Mouse (Mus musculus): ENCODE measurements around the gene Sys1.

The Sys1 gene

DNA sequence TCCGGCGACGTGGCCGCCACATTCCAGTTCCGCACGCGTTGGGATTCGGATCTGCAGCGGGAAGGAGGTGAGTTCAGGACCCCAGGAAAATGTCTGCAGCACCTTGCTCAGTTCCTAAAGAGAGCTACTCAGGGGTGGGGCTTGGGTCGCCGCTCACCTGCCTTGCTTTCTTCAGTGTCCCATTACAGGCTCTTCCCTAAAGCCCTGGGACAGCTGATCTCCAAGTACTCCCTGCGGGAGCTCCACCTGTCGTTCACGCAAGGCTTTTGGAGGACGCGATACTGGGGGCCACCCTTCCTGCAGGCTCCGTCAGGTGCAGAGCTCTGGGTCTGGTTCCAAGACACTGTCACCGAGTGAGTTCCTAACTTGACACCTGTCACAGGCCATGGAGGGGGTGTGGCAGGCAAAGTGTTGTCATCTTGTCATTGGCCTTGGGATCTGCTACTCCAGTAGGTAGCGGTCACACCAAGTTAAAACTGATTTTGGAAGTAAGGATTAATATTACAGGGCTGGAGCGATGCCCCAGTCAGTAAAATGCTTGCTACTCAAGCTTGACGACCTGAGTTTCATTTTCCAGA, 41.0 kb downstream of the Sys1 start:
- DNase-seq (ENCODE audit: low read depth, low spot score): peak; percentile 24

DNA sequence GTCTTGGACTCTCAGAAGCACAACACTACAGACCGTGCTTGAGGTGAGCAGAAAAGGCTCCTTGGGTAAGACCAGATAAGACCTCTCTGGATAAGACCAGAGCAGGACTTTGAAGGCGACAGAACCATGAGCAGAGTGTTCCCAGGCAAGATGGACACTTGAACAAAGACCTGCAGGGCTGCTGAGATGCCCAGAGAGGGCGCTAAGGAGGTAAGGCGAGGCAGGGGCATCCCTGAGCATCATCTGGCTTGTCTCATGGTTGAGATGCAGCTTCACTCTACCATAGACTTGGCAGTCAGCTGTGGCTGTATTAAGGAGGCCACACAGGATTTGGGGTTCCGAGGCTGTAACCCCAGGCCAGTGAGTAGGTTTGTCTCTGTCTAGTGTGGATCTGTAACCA, 42.6 kb downstream of the Sys1 start:
- DNase-seq (ENCODE audit: low read depth, low spot score): no peak

- no peak for DNase-seq (ENCODE audit: low read depth, low spot score)
These were observed 43.7 kb downstream of the Sys1 start for GRCm38 (mm10) chr2:164500511-164500910.

- peak; percentile 35 for DNase-seq (ENCODE audit: low read depth, low spot score)
These were observed 48.2 kb downstream of the Sys1 start for GRCm38 (mm10) chr2:164504919-164505318.

DNA sequence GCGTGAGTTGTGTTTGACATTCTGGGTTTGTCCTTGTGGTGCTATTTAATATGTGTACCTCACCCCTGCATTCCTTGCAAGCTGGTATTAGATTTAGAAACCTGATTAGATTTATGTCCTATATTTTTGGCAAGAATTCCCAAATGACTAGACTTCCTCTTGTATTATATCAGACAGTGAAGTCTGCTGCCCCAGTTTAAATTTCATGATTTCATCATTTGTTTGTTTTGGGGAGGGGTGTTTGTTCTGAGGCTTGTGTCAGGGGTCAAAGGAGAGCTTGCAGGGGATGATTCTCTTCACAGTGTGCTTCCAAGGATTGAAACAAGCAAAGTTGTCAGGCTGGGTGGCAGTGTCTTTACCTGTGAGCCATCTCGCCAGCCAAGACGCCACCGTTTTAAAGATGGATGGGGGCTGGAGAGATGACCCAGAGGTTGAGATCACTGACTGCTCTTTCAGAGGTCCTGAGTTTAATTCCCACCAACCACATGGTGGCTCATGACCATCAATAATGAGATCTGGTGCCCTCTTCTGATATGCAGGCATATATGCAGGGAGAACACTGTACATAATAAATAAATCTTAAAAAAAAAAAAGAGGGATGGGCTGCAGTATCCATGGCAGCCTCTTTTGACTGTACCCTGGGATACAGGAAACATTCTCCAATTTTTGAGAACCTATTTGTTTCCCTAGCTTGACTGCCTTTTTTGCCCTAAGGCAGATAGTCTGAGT, 49.0 kb downstream of the Sys1 start:
- DNase-seq (ENCODE audit: low read depth, low spot score): no peak

DNA sequence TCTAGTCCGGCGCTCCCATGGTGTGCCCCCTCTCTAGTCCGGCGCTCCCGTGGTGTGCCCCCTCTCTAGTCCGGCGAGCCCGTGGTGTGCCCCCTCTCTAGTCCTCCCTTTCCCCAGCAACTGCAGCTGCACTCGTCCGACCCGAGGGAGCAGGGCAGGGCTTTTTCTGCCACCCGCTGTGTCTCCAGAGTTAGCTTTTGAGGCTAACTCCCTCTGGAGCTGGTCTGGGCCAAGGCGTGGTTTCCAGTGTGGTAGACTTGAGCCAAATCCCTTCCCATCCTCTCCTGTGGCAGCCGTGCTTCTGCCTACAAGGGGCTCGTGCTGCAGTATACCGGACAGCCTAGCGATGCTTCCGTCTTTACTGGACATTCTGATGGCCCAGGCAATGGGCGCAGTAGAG, 51.0 kb downstream of the Sys1 start:
- DNase-seq (ENCODE audit: low read depth, low spot score): peak; percentile 75

DNA sequence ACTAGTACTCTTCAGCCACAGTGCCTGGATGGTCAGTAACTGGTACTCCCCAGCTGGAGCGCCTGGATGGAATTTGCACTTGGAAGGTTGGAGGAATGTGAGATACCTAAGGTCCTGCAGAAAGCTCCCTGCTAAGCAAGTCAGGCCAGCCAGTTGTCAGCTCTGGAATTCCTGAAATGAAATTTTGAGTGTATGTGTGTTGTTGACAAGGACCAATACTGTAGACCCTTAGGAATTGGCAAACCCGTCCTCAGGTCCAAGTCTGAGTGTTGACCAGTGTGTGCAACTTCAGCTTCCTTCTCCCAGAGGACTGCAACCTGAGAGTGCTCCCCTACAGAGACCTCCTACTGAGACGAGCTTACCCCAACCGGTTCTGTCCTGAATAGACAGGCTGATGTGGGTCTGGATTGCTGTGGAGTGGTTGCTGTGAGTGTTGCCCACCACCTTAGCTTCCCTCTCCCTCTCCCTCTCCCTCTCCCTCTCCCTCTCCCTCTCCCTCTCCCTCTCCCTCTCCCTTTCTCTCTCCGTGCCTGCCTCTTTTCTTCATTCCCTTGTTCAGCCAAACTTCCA, 53.9 kb downstream of the Sys1 start:
- peak; percentile 56 for DNase-seq (ENCODE audit: low read depth, low spot score)

GRCm38 (mm10) chr2:164512121-164512909, 55.6 kb downstream of the Sys1 start:
- no peak for DNase-seq (ENCODE audit: low read depth, low spot score)

DNA sequence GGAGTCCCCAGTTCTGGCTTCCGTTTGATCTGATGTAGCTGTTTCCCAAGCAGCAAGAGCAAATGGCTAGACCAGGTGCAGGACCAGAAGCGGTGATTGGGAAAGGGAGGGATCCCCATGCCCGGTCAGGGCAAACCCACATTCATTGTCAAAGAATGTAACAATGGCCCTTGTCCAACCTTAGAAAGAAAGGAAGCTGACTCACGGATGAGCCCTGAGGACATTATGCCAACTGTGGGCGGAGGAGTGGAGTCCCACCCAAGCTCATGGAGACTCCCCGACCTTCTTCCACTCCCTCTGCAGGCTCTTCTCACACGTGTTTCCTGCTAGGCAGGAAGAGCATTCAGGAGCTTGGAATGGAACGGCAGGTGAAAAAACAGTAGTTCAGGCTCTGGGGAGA, 56.6 kb downstream of the Sys1 start:
- DNase-seq (ENCODE audit: low read depth, low spot score): no peak

- no peak for DNase-seq (ENCODE audit: low read depth, low spot score)
These were observed 58.2 kb downstream of the Sys1 start for GRCm38 (mm10) chr2:164514916-164515315.

- no peak for DNase-seq (ENCODE audit: low read depth, low spot score)
These were observed 59.1 kb downstream of the Sys1 start for GRCm38 (mm10) chr2:164515897-164516296.

GRCm38 (mm10) chr2:164516592-164516991, 59.8 kb downstream of the Sys1 start:
- no peak for DNase-seq (ENCODE audit: low read depth, low spot score)

DNA sequence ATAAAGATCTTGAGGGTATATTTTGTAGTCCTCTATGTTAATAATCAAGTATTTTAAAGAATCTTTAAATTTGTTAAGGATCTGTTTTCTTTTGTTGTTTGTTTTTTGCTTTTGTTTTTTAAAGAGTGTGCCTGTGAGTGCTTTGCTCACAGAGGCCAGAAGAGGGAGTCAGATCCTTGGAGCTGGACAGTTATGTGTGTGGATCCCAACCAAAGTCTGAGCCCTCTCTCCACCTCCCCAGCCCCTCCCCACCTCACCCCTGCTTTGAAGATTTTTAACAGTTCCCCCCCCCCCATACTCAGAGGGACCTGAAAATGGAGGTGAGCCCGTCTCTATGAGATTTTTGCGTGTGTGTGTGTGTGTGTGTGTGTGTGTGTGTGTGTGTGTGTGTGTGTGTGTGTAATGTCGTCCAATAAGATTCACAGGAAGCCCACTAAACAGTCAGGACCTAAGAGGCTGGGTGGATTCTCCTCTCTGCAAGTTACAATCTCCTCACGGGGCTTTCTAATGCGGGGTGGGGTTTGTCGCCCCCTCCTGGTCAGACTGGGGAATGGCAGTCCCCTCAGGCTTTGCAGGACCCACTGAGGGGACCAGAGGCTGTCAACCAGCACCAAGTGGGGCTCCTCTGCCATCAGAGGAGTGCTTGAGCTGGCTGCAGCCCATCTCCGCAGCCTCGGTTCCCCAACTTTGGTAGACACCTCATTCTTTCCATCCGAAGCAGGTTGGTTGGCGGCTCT, 60.9 kb downstream of the Sys1 start:
- DNase-seq (ENCODE audit: low read depth, low spot score): peak; percentile 81

DNA sequence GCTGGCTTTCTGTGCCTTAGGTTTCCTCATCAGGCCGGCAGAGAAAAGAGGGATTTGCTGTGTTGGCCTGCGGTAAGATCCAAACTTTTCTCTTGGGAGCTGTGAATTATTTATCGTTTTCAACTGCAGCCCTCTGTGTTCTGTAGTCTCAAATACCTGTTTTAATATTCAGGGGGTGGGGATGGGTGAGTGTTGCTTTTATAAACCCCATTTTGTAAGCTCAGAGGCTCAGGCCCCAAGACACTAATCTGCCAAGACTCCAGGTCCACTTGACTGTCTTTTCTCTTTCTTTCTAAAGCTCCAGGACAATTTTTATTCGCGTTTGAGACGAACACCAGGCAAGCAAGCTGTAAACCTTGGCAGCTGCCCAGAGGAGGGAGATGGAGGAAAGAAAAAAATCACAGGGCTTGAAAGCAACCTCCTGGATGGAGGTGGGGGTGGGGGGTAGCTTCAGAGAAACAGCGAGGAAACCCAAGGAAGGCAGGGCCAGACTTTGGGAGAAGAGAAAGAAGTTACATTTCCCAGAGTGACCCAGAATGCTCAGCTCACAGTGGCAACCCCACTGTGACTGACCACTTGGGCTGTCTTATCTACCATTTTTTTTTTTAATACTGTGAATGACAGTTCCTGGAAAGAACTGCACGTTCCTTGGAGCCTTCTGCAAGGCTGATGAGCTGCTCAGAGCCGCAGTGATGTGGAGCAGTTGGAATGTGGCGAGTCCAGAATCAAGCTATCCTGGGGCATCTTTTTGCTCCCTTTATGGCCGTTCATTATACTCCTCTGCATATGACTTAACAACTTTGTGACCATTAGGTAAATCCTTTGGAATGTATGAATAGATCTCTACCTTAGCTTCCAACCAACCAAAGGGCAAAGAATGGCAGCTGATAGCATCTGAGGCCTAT, 61.8 kb downstream of the Sys1 start:
- DNase-seq (ENCODE audit: low read depth, low spot score): no peak

DNA sequence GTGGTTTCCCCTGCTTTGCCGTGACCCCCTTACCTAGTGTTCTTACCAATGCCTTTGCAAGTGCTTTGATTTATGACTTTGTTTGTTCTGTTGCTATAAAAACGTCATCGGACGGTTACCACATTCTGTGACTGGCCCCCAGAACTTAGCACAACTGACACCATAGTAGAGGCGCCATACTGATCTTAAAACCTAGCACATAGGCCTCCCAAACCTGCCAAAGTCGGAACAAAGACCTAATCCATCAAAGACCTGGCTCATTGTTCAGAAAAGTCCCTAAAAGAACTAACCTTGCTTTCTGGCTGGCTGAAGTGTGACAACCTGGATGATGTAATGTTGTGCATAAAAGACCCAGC, 62.4 kb downstream of the Sys1 start:
- DNase-seq (ENCODE audit: low read depth, low spot score): no peak

GRCm38 (mm10) chr2:164520782-164521181, 64.0 kb downstream of the Sys1 start:
- DNase-seq (ENCODE audit: low read depth, low spot score): peak; percentile 66

- peak; percentile 84 for DNase-seq (ENCODE audit: low read depth, low spot score)
These were observed 65.1 kb downstream of the Sys1 start for GRCm38 (mm10) chr2:164521841-164522240.

- no peak for DNase-seq (ENCODE audit: low read depth, low spot score)
These were observed 65.5 kb downstream of the Sys1 start for GRCm38 (mm10) chr2:164522280-164522679.

DNA sequence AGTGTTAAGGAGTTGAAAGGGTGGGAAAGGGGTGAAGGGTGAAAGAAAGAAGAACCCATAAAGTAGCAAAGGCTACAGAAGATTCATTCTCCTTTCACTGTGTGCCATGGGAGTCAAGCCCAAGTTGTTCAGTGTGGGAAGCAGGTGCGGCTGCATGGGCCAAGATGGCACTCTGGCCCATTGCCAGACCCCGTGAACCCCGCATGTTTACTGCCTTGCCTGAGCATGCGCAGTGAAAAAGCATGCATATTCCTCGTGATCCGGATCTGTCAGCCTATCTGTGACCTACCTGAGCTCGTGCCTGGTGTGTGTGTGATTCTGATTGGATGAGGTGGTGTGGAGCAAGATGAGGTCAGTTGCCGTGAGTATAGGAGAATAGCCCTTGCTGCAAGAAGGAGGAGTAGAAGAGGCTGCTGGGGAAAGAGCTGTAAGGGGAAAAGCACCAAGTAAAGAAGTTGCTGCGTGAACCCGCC, 66.6 kb downstream of the Sys1 start:
- no peak for DNase-seq (ENCODE audit: low read depth, low spot score)

DNA sequence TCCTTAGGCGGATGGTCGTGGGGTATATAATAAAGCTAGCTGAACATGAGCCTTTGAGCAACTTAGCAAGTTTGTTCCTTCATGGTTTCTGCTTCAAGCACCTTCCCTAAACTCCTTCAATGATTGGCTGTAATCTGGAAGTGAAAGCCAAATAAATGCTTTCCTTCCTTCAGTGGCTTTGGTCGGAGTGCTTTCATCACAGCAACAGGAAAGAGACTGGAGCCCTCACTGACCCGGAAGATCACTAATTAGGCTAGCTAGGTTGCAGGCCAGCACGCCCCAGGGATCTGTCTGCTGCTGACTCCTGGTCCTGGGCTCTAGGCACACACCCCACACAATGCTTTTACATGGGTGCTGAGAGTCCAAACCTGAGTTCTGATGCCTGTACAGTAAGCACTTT, 71.8 kb downstream of the Sys1 start:
- DNase-seq (ENCODE audit: low read depth, low spot score): no peak

Measured in ES-CJ7 (cell line).